Mouse (Mus musculus): ENCODE data around the gene Srp68. TPM values are rescaled to one million over a fixed set of nuclear protein-coding genes. Genes with fewer than 3 reads are reported as not detected.

The Srp68 gene
- 71.8 and 72.1 TPM in 2 replicates for polyA plus RNA-seq (2015; fragmentation: Nextera tagmentation; extraction: Ambion mirVana)

- H3K27ac ChIP-seq = peak within 1 kb of the TSS; percentile 91
- peak; percentile 99 for ATAC-seq
- peak within 1 kb of the TSS; percentile 94 for H3K4me2 ChIP-seq
- peaks cover 30% of the 10 kb centered on the region for H3K36me3 ChIP-seq (ENCODE audit: poor library complexity, severe bottlenecking)
- WGBS = 3% methylated on average over 32 of the region's 32 CpGs
- peak within 1 kb of the TSS; percentile 91 for H3K4me3 ChIP-seq
- peak within 1 kb of the TSS; percentile 92 for H3K9ac ChIP-seq
- H3K4me1 ChIP-seq = peaks cover 39% of the 10 kb centered on the region
- 0 out of 2 replicates have a peak, but pooled peaks cover 3% of the 10 kb centered on the region for H3K27me3 ChIP-seq
- H3K9me3 ChIP-seq (replicated peaks) = no peaks in the 10 kb centered on the region
Measured at GRCm38 (mm10) chr11:116274045-116274666, at the start of gene Srp68. Srp68 (minus strand) TSS chr11:116274217.

GRCm38 (mm10) chr11:116318719-116319659, 45.0 kb upstream of the Srp68 start:
- peaks cover 6% of the 10 kb centered on the region for H3K4me1 ChIP-seq
- peak overlapping the region; percentile 91 for H3K4me2 ChIP-seq
- H3K27me3 ChIP-seq = 0 out of 2 replicates have a peak, but pooled peaks cover 2% of the 10 kb centered on the region
- H3K9me3 ChIP-seq (replicated peaks) = no peaks in the 10 kb centered on the region
- 2% methylated on average over 41 of the region's 41 CpGs for WGBS
- no peak overlapping the region for H3K27ac ChIP-seq
- no peaks in the 10 kb centered on the region for H3K36me3 ChIP-seq (ENCODE audit: poor library complexity, severe bottlenecking)
- peak; percentile 88 for ATAC-seq
- peak overlapping the region; percentile 39 for H3K4me3 ChIP-seq
- peak overlapping the region; percentile 70 for H3K9ac ChIP-seq

GRCm38 (mm10) chr11:116312359-116312758, 38.3 kb upstream of the Srp68 start:
- no peaks in the 10 kb centered on the region for H3K36me3 ChIP-seq (ENCODE audit: poor library complexity, severe bottlenecking)
- H3K27ac ChIP-seq = no peak overlapping the region
- no peak for ATAC-seq
- no peak overlapping the region for H3K4me2 ChIP-seq
- no peak overlapping the region for H3K9ac ChIP-seq
- no peak overlapping the region for H3K4me3 ChIP-seq
- H3K27me3 ChIP-seq = peaks cover 6% of the 10 kb centered on the region; the same call in 1 of the 2 replicates
- H3K9me3 ChIP-seq (replicated peaks) = no peaks in the 10 kb centered on the region
- 69% methylated on average over 8 of the region's 8 CpGs for WGBS
- H3K4me1 ChIP-seq = 0 out of 2 replicates have a peak, but pooled peaks cover 5% of the 10 kb centered on the region

- Histone ChIP-seq H3K9ac (no peak overlapping the region), H3K36me3 (ENCODE audit: poor library complexity, severe bottlenecking) (no peaks in the 10 kb centered on the region), H3K4me3 (no peak overlapping the region), H3K4me2 (no peak overlapping the region), H3K27me3 (peaks cover 6% of the 10 kb centered on the region; the same call in 1 of the 2 replicates), H3K9me3 (replicated peaks) (no peaks in the 10 kb centered on the region), H3K4me1 (peaks cover 9% of the 10 kb centered on the region), H3K27ac (peak overlapping the region; percentile 5; the same call in 1 of the 2 replicates)
- no peak for ATAC-seq
- WGBS = 49% methylated on average over 8 of the region's 8 CpGs
Measured at GRCm38 (mm10) chr11:116311169-116311568, 37.2 kb upstream of the Srp68 start.

GRCm38 (mm10) chr11:116309601-116310000, 35.6 kb upstream of the Srp68 start:
- H3K27me3 ChIP-seq = peaks cover 6% of the 10 kb centered on the region; the same call in 1 of the 2 replicates
- H3K9me3 ChIP-seq (replicated peaks) = no peaks in the 10 kb centered on the region
- H3K4me3 ChIP-seq = no peak overlapping the region
- peaks cover 8% of the 10 kb centered on the region for H3K36me3 ChIP-seq (ENCODE audit: poor library complexity, severe bottlenecking)
- ATAC-seq = no peak
- no peak overlapping the region for H3K9ac ChIP-seq
- 81% methylated on average over 3 of the region's 3 CpGs for WGBS
- no peak overlapping the region for H3K27ac ChIP-seq
- H3K4me1 ChIP-seq = peaks cover 20% of the 10 kb centered on the region
- H3K4me2 ChIP-seq = no peak overlapping the region

- no peak for ATAC-seq
- H3K4me2 ChIP-seq = no peak overlapping the region
- peaks cover 24% of the 10 kb centered on the region for H3K36me3 ChIP-seq (ENCODE audit: poor library complexity, severe bottlenecking)
- peaks cover 6% of the 10 kb centered on the region; the same call in 1 of the 2 replicates for H3K27me3 ChIP-seq
- peaks cover 20% of the 10 kb centered on the region for H3K4me1 ChIP-seq
- WGBS = 95% methylated on average over 12 of the region's 12 CpGs
- no peak overlapping the region for H3K9ac ChIP-seq
- H3K9me3 ChIP-seq (replicated peaks) = no peaks in the 10 kb centered on the region
- H3K27ac ChIP-seq = no peak overlapping the region
- H3K4me3 ChIP-seq = no peak overlapping the region
Measured at GRCm38 (mm10) chr11:116307762-116308531, 33.9 kb upstream of the Srp68 start.

- Histone ChIP-seq H3K27ac (peak within 1 kb of the TSS; percentile 10; the same call in 1 of the 2 replicates), H3K27me3 (peaks cover 6% of the 10 kb centered on the region; the same call in 1 of the 2 replicates), H3K4me2 (peak within 1 kb of the TSS; percentile 92), H3K36me3 (ENCODE audit: poor library complexity, severe bottlenecking) (peaks cover 32% of the 10 kb centered on the region), H3K9ac (peak within 1 kb of the TSS; percentile 85), H3K4me1 (peaks cover 20% of the 10 kb centered on the region), H3K9me3 (replicated peaks) (no peaks in the 10 kb centered on the region), H3K4me3 (peak within 1 kb of the TSS; percentile 86)
- ATAC-seq = peak; percentile 36; the same call in 1 of the 2 replicates
- WGBS = 89% methylated on average over 10 of the region's 10 CpGs
Measured at GRCm38 (mm10) chr11:116307019-116307725, 33.2 kb upstream of the Srp68 start, which contains the start of gene Exoc7. Exoc7 (minus strand) TSS chr11:116307233.

GRCm38 (mm10) chr11:116306126-116306982, 32.3 kb upstream of the Srp68 start:
- H3K9me3 ChIP-seq (replicated peaks) = no peaks in the 10 kb centered on the region
- H3K36me3 ChIP-seq (ENCODE audit: poor library complexity, severe bottlenecking) = peaks cover 40% of the 10 kb centered on the region
- peak overlapping the region; percentile 10; the same call in 1 of the 2 replicates for H3K27ac ChIP-seq
- peak overlapping the region; percentile 85 for H3K9ac ChIP-seq
- H3K27me3 ChIP-seq = peaks cover 6% of the 10 kb centered on the region; the same call in 1 of the 2 replicates
- peak overlapping the region; percentile 86 for H3K4me3 ChIP-seq
- 2% methylated on average over 52 of the region's 53 CpGs for WGBS
- H3K4me2 ChIP-seq = peak overlapping the region; percentile 92
- H3K4me1 ChIP-seq = peaks cover 19% of the 10 kb centered on the region
- ATAC-seq = peak; percentile 93

GRCm38 (mm10) chr11:116305423-116305822, 31.4 kb upstream of the Srp68 start:
- no peak for ATAC-seq
- Histone ChIP-seq H3K36me3 (ENCODE audit: poor library complexity, severe bottlenecking) (peaks cover 49% of the 10 kb centered on the region), H3K9me3 (replicated peaks) (no peaks in the 10 kb centered on the region), H3K27me3 (peaks cover 6% of the 10 kb centered on the region; the same call in 1 of the 2 replicates), H3K9ac (no peak overlapping the region; the same call in 1 of the 2 replicates), H3K27ac (no peak overlapping the region), H3K4me2 (peak overlapping the region; percentile 92), H3K4me1 (peaks cover 15% of the 10 kb centered on the region), H3K4me3 (peak overlapping the region; percentile 86)
- 100% methylated on average over 2 of the region's 2 CpGs for WGBS

- Histone ChIP-seq H3K9me3 (replicated peaks) (no peaks in the 10 kb centered on the region), H3K27ac (no peak overlapping the region), H3K36me3 (ENCODE audit: poor library complexity, severe bottlenecking) (peaks cover 100% of the 10 kb centered on the region), H3K9ac (no peak overlapping the region), H3K4me1 (no peaks in the 10 kb centered on the region), H3K27me3 (no peaks in the 10 kb centered on the region), H3K4me3 (no peak overlapping the region), H3K4me2 (no peak overlapping the region)
- no peak for ATAC-seq
- 86% methylated on average over 6 of the region's 6 CpGs for WGBS
Measured at GRCm38 (mm10) chr11:116298621-116299020, 24.6 kb upstream of the Srp68 start.
